Mouse (Mus musculus) layer of hippocampus, postnatal 10 days (tissue): ENCODE measurements around the gene Jmjd8. TPM values are rescaled to one million over a fixed set of nuclear protein-coding genes. Genes with fewer than 3 reads are reported as not detected.

Source experiments
- DNase-seq, 2 experiments: peaks; one replicate each; pipeline ENCODE4 v3.0.0; 2021; ENCODE audit warnings: low spot score in 2 of 2
- total RNA-seq, 2 experiments: library from RNA; stranded (reverse); gene quantifications; 2 replicates each; pipeline ENCODE4 v1.2.3; 2021

Gene Jmjd8
- total RNA-seq, 2 experiments from 2014 or later, result 55.4 to 56.9 TPM

GRCm38 (mm10) chr17:25832436-25833290 lies 4.0 kb downstream of the Jmjd8 start:
- DNase-seq, result peak; percentile 99

GRCm38 (mm10) chr17:25833291-25833663 lies 4.6 kb downstream of the Jmjd8 start, which contains the start of gene Stub1:
Gene Stub1 (minus strand): TSS chr17:25833404.
- peak; percentile 86 to 87 for DNase-seq

- no peak for DNase-seq
Measured at GRCm38 (mm10) chr17:25833961-25834594, 5.4 kb downstream of the Jmjd8 start.

- DNase-seq, result no peak
Measured at GRCm38 (mm10) chr17:25834595-25835222, 6.0 kb downstream of the Jmjd8 start.

GRCm38 (mm10) chr17:25835301-25835700 lies 6.6 kb downstream of the Jmjd8 start:
- DNase-seq, result no peak

- DNase-seq, result no peak
Measured at GRCm38 (mm10) chr17:25835816-25836215, 7.1 kb downstream of the Jmjd8 start.

- DNase-seq, result no peak
Measured at GRCm38 (mm10) chr17:25836397-25837075, 7.9 kb downstream of the Jmjd8 start.

- DNase-seq, result peak; percentile 83 to 89
Measured at GRCm38 (mm10) chr17:25837076-25837410, 8.4 kb downstream of the Jmjd8 start, which contains the start of gene Rhbdl1. Gene Rhbdl1 (minus strand): TSS chr17:25837295.

GRCm38 (mm10) chr17:25837533-25837932 lies 8.9 kb downstream of the Jmjd8 start:
- no peak for DNase-seq

- no peak for DNase-seq
Measured at GRCm38 (mm10) chr17:25838904-25839303, 10.2 kb downstream of the Jmjd8 start.

- DNase-seq, result no peak
Measured at GRCm38 (mm10) chr17:25839455-25840235, 11.0 kb downstream of the Jmjd8 start.

GRCm38 (mm10) chr17:25840519-25840918 lies 11.9 kb downstream of the Jmjd8 start:
- DNase-seq, result no peak

GRCm38 (mm10) chr17:25841117-25841880 lies 12.6 kb downstream of the Jmjd8 start, which contains the start of gene Gm20683:
Gene Gm20683 (minus strand): TSS chr17:25841763.
- DNase-seq, result no peak

- DNase-seq, result no peak
Measured at GRCm38 (mm10) chr17:25842509-25842908, 13.8 kb downstream of the Jmjd8 start.

GRCm38 (mm10) chr17:25843122-25843521 lies 14.5 kb downstream of the Jmjd8 start:
- DNase-seq, result no peak

GRCm38 (mm10) chr17:25843636-25844395 lies 15.1 kb downstream of the Jmjd8 start:
- DNase-seq, result no peak

- peak; percentile 92 to 95 for DNase-seq
Measured at GRCm38 (mm10) chr17:25844396-25844901, 15.8 kb downstream of the Jmjd8 start, which contains the start of gene Rhot2. Gene Rhot2 (minus strand): TSS chr17:25844851.

- DNase-seq, result no peak
Measured at GRCm38 (mm10) chr17:25860229-25860628, 31.6 kb downstream of the Jmjd8 start.
